Mouse (Mus musculus): ENCODE results near the gene Wipf2. TPM values are rescaled to one million over a fixed set of nuclear protein-coding genes. Genes with fewer than 3 reads are reported as not detected.
"Not testable (repeated sequence)": the region's sequence is repeated elsewhere in the genome, so short reads cannot be mapped to it uniquely, and the experiment has no call there.

Wipf2 gene
- polyA plus RNA-seq, 1 experiment from 2014 or later = 6.7 TPM

DNA sequence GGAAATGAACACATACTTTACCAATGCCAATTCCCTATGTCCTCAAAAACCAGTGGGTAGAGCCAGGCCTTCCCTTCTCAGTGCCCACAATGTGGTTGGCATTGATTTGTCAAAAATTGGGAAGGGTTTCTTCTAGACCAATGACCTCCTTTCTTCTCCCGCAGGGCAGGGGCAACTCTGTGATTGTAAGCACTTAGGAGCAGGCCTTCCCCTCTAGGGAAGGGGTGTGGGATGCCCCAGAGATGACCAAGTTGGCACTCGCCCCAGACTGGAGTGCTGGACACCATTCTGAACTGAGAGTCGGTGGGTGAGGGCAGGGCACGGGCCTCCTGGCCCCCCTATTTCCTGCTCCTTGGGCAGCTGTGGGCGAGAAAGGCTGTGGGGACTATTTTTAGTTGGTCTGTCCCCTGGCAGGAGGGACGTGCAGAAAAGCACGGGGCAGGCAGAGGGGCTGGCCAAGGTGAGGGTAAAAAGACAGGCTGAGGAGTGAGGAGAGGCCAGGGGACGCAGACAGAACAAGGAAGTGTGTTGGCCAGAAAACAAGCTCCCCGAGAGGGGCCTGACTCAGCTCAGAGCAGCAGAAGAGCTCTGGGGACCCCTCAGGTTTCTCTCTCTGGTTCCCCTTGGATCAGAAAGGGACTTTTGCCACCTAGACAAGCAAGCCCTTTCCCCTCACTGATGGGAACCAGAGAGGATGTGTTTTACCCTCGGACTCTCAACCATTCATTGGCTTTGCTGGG is 67.5 kb downstream of the Wipf2 start:
- WGBS = 39% methylated on average over 10 of the region's 10 CpGs
- ATAC-seq (ENCODE audit: low FRiP score, low TSS enrichment) = no peak
- H3K4me2 ChIP-seq (replicated peaks; ENCODE audit: low read depth, low read length) = no peak overlapping the region
- H3K27ac ChIP-seq (ENCODE audit: low read depth, low read length) = peak overlapping the region; percentile 63
- peaks cover 70% of the 10 kb centered on the region for H3K4me1 ChIP-seq (ENCODE audit: control insufficient read depth, insufficient read depth, low read length)
- H3K36me3 ChIP-seq (ENCODE audit: control insufficient read depth, insufficient read depth, low read length) = no peaks in the 10 kb centered on the region
- 0 out of 2 replicates have a peak overlapping the region, but pooled peaks have one; percentile 23 for H3K9ac ChIP-seq (ENCODE audit: low read depth, low read length)
- H3K4me3 ChIP-seq (ENCODE audit: low read length) = no peak overlapping the region
- H3K27me3 ChIP-seq (ENCODE audit: control insufficient read depth, insufficient read depth, low read length) = no peaks in the 10 kb centered on the region
- no peaks in the 10 kb centered on the region for H3K9me3 ChIP-seq (ENCODE audit: control insufficient read depth, low read length)

- H3K27me3 ChIP-seq (ENCODE audit: control insufficient read depth, insufficient read depth, low read length) = no peaks in the 10 kb centered on the region
- H3K9me3 ChIP-seq (ENCODE audit: control insufficient read depth, low read length) = no peaks in the 10 kb centered on the region
- WGBS = 24% methylated on average over 7 of the region's 7 CpGs
- no peak overlapping the region for H3K4me2 ChIP-seq (replicated peaks; ENCODE audit: low read depth, low read length)
- H3K36me3 ChIP-seq (ENCODE audit: control insufficient read depth, insufficient read depth, low read length) = no peaks in the 10 kb centered on the region
- peak overlapping the region; percentile 63 for H3K27ac ChIP-seq (ENCODE audit: low read depth, low read length)
- H3K4me3 ChIP-seq (ENCODE audit: low read length) = no peak overlapping the region
- no peak for ATAC-seq (ENCODE audit: low FRiP score, low TSS enrichment)
- peaks cover 69% of the 10 kb centered on the region for H3K4me1 ChIP-seq (ENCODE audit: control insufficient read depth, insufficient read depth, low read length)
- 0 out of 2 replicates have a peak overlapping the region, but pooled peaks have one; percentile 23 for H3K9ac ChIP-seq (ENCODE audit: low read depth, low read length)
These were observed 68.3 kb downstream of the Wipf2 start for GRCm38 (mm10) chr11:98931513-98932292.

GRCm38 (mm10) chr11:98932293-98933091 is 69.1 kb downstream of the Wipf2 start:
- no peak overlapping the region; the same call in 1 of the 2 replicates for H3K9ac ChIP-seq (ENCODE audit: low read depth, low read length)
- H3K9me3 ChIP-seq (ENCODE audit: control insufficient read depth, low read length) = no peaks in the 10 kb centered on the region
- H3K4me2 ChIP-seq (replicated peaks; ENCODE audit: low read depth, low read length) = peak overlapping the region; percentile 32
- no peak overlapping the region for H3K4me3 ChIP-seq (ENCODE audit: low read length)
- whole genome bisulfite sequencing = 9% methylated on average over 19 of the region's 19 CpGs
- no peaks in the 10 kb centered on the region for H3K27me3 ChIP-seq (ENCODE audit: control insufficient read depth, insufficient read depth, low read length)
- no peaks in the 10 kb centered on the region for H3K36me3 ChIP-seq (ENCODE audit: control insufficient read depth, insufficient read depth, low read length)
- peaks cover 70% of the 10 kb centered on the region for H3K4me1 ChIP-seq (ENCODE audit: control insufficient read depth, insufficient read depth, low read length)
- H3K27ac ChIP-seq (ENCODE audit: low read depth, low read length) = peak overlapping the region; percentile 63; the same call in 1 of the 2 replicates
- peak; percentile 26 for ATAC-seq (ENCODE audit: low FRiP score, low TSS enrichment)

DNA sequence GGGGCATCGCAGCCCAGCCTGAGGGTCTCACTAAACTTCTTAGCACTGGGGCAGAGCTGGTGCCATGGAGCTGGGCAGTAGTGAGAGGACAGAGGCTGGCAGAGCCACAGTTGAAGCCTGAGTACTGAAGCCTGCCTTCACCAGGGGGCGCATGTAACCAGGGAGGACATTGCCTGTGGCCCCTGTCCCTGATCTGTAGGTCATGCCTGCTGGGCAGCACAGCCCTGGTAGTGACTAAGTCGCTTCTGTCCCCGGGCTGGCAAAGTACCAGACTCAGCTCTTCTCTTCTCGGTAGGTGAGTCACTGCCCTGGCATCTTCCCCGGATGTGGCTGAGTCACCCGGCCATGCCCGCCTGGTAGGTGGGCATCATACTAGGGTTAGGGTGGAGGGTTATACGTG is 69.7 kb downstream of the Wipf2 start:
- Histone ChIP-seq H3K9ac (ENCODE audit: low read depth, low read length) (no peak overlapping the region; the same call in 1 of the 2 replicates), H3K4me1 (ENCODE audit: control insufficient read depth, insufficient read depth, low read length) (peaks cover 67% of the 10 kb centered on the region), H3K27me3 (ENCODE audit: control insufficient read depth, insufficient read depth, low read length) (no peaks in the 10 kb centered on the region), H3K9me3 (ENCODE audit: control insufficient read depth, low read length) (no peaks in the 10 kb centered on the region), H3K4me2 (replicated peaks; ENCODE audit: low read depth, low read length) (peak overlapping the region; percentile 32), H3K4me3 (ENCODE audit: low read length) (no peak overlapping the region), H3K36me3 (ENCODE audit: control insufficient read depth, insufficient read depth, low read length) (no peaks in the 10 kb centered on the region), H3K27ac (ENCODE audit: low read depth, low read length) (0 out of 2 replicates have a peak overlapping the region, but pooled peaks have one; percentile 42)
- WGBS = 43% methylated on average over 9 of the region's 9 CpGs
- no peak for ATAC-seq (ENCODE audit: low FRiP score, low TSS enrichment)

DNA sequence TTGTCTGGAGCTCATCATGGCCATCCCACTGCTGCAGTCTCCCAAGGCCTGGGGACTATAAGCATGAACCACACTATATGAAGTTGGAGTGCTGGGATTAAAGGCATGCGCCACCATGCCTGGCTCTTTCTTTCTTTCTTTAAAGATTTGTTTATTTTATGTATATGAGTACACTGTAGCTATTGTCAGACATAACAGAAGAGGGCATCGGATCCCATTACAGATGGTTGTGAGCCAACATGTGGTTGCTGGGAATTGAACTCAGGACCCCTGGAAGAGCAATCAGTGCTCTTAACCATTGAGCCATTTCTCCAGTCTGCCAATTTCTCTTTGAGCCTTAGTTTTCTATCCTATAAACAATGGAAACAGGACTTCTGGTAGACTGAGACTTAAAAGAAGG is 70.4 kb downstream of the Wipf2 start:
- not testable (repeated sequence) for H3K4me2 ChIP-seq (replicated peaks; ENCODE audit: low read depth, low read length); H3K36me3 ChIP-seq (ENCODE audit: control insufficient read depth, insufficient read depth, low read length); H3K27me3 ChIP-seq (ENCODE audit: control insufficient read depth, insufficient read depth, low read length); ATAC-seq (ENCODE audit: low FRiP score, low TSS enrichment); H3K4me3 ChIP-seq (ENCODE audit: low read length); H3K9me3 ChIP-seq (ENCODE audit: control insufficient read depth, low read length); H3K9ac ChIP-seq (ENCODE audit: low read depth, low read length); H3K27ac ChIP-seq (ENCODE audit: low read depth, low read length)
- WGBS = 96% methylated on average over 2 of the region's 2 CpGs
- H3K4me1 ChIP-seq (ENCODE audit: control insufficient read depth, insufficient read depth, low read length) = peaks cover 67% of the 10 kb centered on the region

DNA sequence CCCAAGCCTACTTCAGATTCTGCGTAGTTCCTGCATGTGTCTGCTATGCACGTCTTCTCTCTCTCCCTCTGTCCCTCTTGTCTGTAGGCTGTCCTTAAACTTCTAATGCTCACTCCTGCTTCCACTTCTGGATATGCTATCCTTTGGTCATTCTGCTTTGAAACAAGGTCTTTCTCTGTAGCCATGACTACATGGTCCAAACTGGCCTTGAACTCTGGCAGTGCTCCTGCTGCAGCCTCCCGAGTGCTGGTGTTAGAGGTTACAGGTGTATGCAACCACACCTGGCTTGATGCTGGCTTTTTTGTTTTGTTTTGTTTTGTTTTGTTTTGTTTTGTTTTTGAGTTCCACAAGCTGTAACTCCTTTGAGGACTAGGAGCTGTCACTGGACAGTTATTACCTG is 70.9 kb downstream of the Wipf2 start:
- no peak overlapping the region for H3K4me2 ChIP-seq (replicated peaks; ENCODE audit: low read depth, low read length)
- H3K27ac ChIP-seq (ENCODE audit: low read depth, low read length) = no peak overlapping the region
- peaks cover 67% of the 10 kb centered on the region for H3K4me1 ChIP-seq (ENCODE audit: control insufficient read depth, insufficient read depth, low read length)
- no peaks in the 10 kb centered on the region for H3K36me3 ChIP-seq (ENCODE audit: control insufficient read depth, insufficient read depth, low read length)
- no peak for ATAC-seq (ENCODE audit: low FRiP score, low TSS enrichment)
- H3K9ac ChIP-seq (ENCODE audit: low read depth, low read length) = no peak overlapping the region
- no peaks in the 10 kb centered on the region for H3K27me3 ChIP-seq (ENCODE audit: control insufficient read depth, insufficient read depth, low read length)
- no peaks in the 10 kb centered on the region for H3K9me3 ChIP-seq (ENCODE audit: control insufficient read depth, low read length)
- H3K4me3 ChIP-seq (ENCODE audit: low read length) = no peak overlapping the region
- WGBS = 84% methylated on average over 3 of the region's 3 CpGs

DNA sequence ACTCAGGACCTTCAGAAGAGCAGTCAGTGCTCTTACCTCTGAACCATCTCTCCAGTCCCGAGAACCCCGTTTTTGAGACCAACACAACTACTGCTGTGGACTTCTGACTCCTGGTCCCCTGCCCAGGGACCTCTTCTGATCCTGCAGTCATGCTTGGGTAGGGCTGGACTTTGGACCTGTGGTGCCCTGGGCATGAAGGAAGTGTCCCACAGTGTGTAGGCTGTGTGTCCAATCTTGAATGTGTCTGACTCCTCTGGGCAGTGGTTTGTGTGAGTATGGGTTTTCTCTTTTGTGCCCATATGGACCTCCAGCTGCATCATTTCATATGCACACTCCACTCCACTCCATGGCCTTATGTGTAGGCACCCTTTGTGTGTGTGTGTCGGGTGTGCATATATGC is 71.7 kb downstream of the Wipf2 start:
- H3K4me2 ChIP-seq (replicated peaks; ENCODE audit: low read depth, low read length) = no peak overlapping the region
- no peaks in the 10 kb centered on the region for H3K9me3 ChIP-seq (ENCODE audit: control insufficient read depth, low read length)
- ATAC-seq (ENCODE audit: low FRiP score, low TSS enrichment) = no peak
- no peaks in the 10 kb centered on the region for H3K27me3 ChIP-seq (ENCODE audit: control insufficient read depth, insufficient read depth, low read length)
- H3K27ac ChIP-seq (ENCODE audit: low read depth, low read length) = no peak overlapping the region
- WGBS = 86% methylated on average over 3 of the region's 3 CpGs
- peaks cover 67% of the 10 kb centered on the region for H3K4me1 ChIP-seq (ENCODE audit: control insufficient read depth, insufficient read depth, low read length)
- H3K4me3 ChIP-seq (ENCODE audit: low read length) = no peak overlapping the region
- no peaks in the 10 kb centered on the region for H3K36me3 ChIP-seq (ENCODE audit: control insufficient read depth, insufficient read depth, low read length)
- H3K9ac ChIP-seq (ENCODE audit: low read depth, low read length) = no peak overlapping the region

GRCm38 (mm10) chr11:98936170-98936569 is 72.7 kb downstream of the Wipf2 start:
- ATAC-seq (ENCODE audit: low FRiP score, low TSS enrichment) = 0 out of 2 replicates have a peak, but pooled peaks have one; percentile 14
- WGBS = under 1% methylated on average over 29 of the region's 29 CpGs
- Histone ChIP-seq H3K9me3 (ENCODE audit: control insufficient read depth, low read length) (no peaks in the 10 kb centered on the region), H3K4me1 (ENCODE audit: control insufficient read depth, insufficient read depth, low read length) (peaks cover 67% of the 10 kb centered on the region), H3K4me3 (ENCODE audit: low read length) (peak overlapping the region; percentile 65), H3K9ac (ENCODE audit: low read depth, low read length) (peak overlapping the region; percentile 34; the same call in 1 of the 2 replicates), H3K27ac (ENCODE audit: low read depth, low read length) (peak overlapping the region; percentile 65), H3K27me3 (ENCODE audit: control insufficient read depth, insufficient read depth, low read length) (no peaks in the 10 kb centered on the region), H3K4me2 (replicated peaks; ENCODE audit: low read depth, low read length) (peak overlapping the region; percentile 70), H3K36me3 (ENCODE audit: control insufficient read depth, insufficient read depth, low read length) (no peaks in the 10 kb centered on the region)

All from kidney, embryonic 14.5 days (tissue).